Mouse (Mus musculus) embryonic facial prominence, embryonic 14.5 days (tissue): ENCODE results near the gene Slc10a7. TPM values are rescaled to one million over a fixed set of nuclear protein-coding genes. Genes with fewer than 3 reads are reported as not detected.
A peak's percentile ranks its signal among the peaks of the same experiment; 100 is the strongest.

Experiments used
- ATAC-seq: fragments of 200-750 bp; cut with Nextera tagmentation; 2 replicates; pipeline ENCODE4 v1.8.0; 2017; ENCODE audit warnings: low read depth, moderate number of reproducible peaks, moderate TSS enrichment
- DNase-seq: peaks from one replicate; pipeline ENCODE4 v3.0.0-alpha.2; 2015; ENCODE audit warnings: low spot score
- H3K27ac ChIP-seq: fragments of 300-500 bp; sonication (generic); replicated peaks from 2 replicates; pipeline ENCODE4 v1.5.1; 2014; ENCODE audit warnings: low read depth, mild to moderate bottlenecking, low read length, moderate library complexity
- H3K27me3 ChIP-seq: fragments of 300-500 bp; sonication (generic); replicated peaks from 2 replicates; pipeline ENCODE4 v1.6.1; 2014; ENCODE audit warnings: low read length; ENCODE audit not compliant: control insufficient read depth, insufficient read depth
- H3K36me3 ChIP-seq: fragments of 300-500 bp; sonication (generic); 2 replicates; pipeline ENCODE4 v1.6.1; 2014; ENCODE audit warnings: low read length, mixed read lengths; ENCODE audit not compliant: control insufficient read depth, insufficient read depth
- H3K4me1 ChIP-seq: fragments of 300-500 bp; sonication (generic); 2 replicates; pipeline ENCODE4 v1.6.1; 2014; ENCODE audit warnings: antibody characterized with exemption, low read length; ENCODE audit not compliant: control insufficient read depth, insufficient read depth
- H3K4me2 ChIP-seq: fragments of 300-500 bp; sonication (generic); 2 replicates; pipeline ENCODE4 v1.6.1; 2014; ENCODE audit warnings: low read depth, mild to moderate bottlenecking, low read length, moderate library complexity, mixed read lengths
- H3K4me3 ChIP-seq: fragments of 300-500 bp; sonication (generic); 2 replicates; pipeline ENCODE4 v1.5.1; 2014; ENCODE audit warnings: low read depth, mild to moderate bottlenecking, low read length
- H3K9ac ChIP-seq: fragments of 300-500 bp; sonication (generic); 2 replicates; pipeline ENCODE4 v1.6.1; 2014; ENCODE audit warnings: low read depth, mild to moderate bottlenecking, low read length, moderate library complexity, mixed read lengths
- H3K9me3 ChIP-seq: fragments of 300-500 bp; sonication (generic); 2 replicates; pipeline ENCODE4 v1.6.1; 2016; ENCODE audit warnings: low read length; ENCODE audit not compliant: control insufficient read depth
- WGBS: fragments of 180-500 bp; shearing (Covaris S2); extraction: QIAGEN DNeasy Blood & Tissue Kit; methylation state at CpG from one replicate; pipeline ENCODE4 v1.1.7; 2014; 5-methylcytosine and 5-hydroxymethylcytosine counted together
- polyA plus RNA-seq: library from polyadenylated mRNA; unstranded; fragments of >200 nt; fragmentation: Nextera tagmentation; extraction: Ambion mirVana; gene quantifications from 2 replicates; pipeline ENCODE4 v1.2.1, GENCODE M21; 2014

Slc10a7 gene
- polyA plus RNA-seq, 1 experiment from 2014 or later, result 13.6 TPM

GRCm38 (mm10) chr8:78670241-78670640 lies 161.1 kb downstream of the Slc10a7 start:
- no peak for DNase-seq
- WGBS, result 91% methylated on average over 7 of the region's 7 CpGs
- Histone ChIP-seq H3K4me2 (no peak overlapping the region), H3K36me3 (0 out of 2 replicates have a peak, but pooled peaks cover 7% of the 10 kb centered on the region), H3K4me1 (no peaks in the 10 kb centered on the region), H3K27me3 (no peaks in the 10 kb centered on the region), H3K9ac (no peak overlapping the region), H3K4me3 (no peak overlapping the region), H3K27ac (no peak overlapping the region), H3K9me3 (no peaks in the 10 kb centered on the region)
- no peak for ATAC-seq

- 41% methylated on average over 10 of the region's 10 CpGs for WGBS
Measured at GRCm38 (mm10) chr8:78678541-78679219, 169.5 kb downstream of the Slc10a7 start.

GRCm38 (mm10) chr8:78690795-78691194 lies 181.6 kb downstream of the Slc10a7 start:
- Histone ChIP-seq H3K27me3 (no peaks in the 10 kb centered on the region), H3K4me1 (no peaks in the 10 kb centered on the region), H3K36me3 (peaks cover 2% of the 10 kb centered on the region; the same call in 1 of the 2 replicates), H3K4me3 (no peak overlapping the region), H3K9me3 (no peaks in the 10 kb centered on the region), H3K27ac (no peak overlapping the region), H3K9ac (no peak overlapping the region), H3K4me2 (no peak overlapping the region)
- DNase-seq, result peak; percentile 34
- ATAC-seq, result peak; percentile 70; the same call in 1 of the 2 replicates
- WGBS, result 60% methylated on average over 10 of the region's 10 CpGs

More at GRCm38 (mm10) chr8:78678541-78679219, 169.5 kb downstream of the Slc10a7 start:
- Histone ChIP-seq H3K36me3 (peaks cover 11% of the 10 kb centered on the region; the same call in 1 of the 2 replicates), H3K9ac (no peak overlapping the region), H3K4me3 (no peak overlapping the region), H3K27ac (peak overlapping the region; percentile 35), H3K9me3 (peaks cover 16% of the 10 kb centered on the region), H3K4me2 (no peak overlapping the region), H3K4me1 (peaks cover 10% of the 10 kb centered on the region), H3K27me3 (no peaks in the 10 kb centered on the region)
- DNase-seq, result peak; percentile 84
- peak; percentile 67; the same call in 1 of the 2 replicates for ATAC-seq

GRCm38 (mm10) chr8:78698331-78698741 lies 189.2 kb downstream of the Slc10a7 start:
- Histone ChIP-seq H3K4me3 (no peak overlapping the region), H3K36me3 (peaks cover 23% of the 10 kb centered on the region), H3K4me2 (no peak overlapping the region), H3K9me3 (no peaks in the 10 kb centered on the region; the same call in 1 of the 2 replicates), H3K4me1 (no peaks in the 10 kb centered on the region), H3K27ac (no peak overlapping the region), H3K27me3 (no peaks in the 10 kb centered on the region), H3K9ac (no peak overlapping the region)
- ATAC-seq, result no peak
- 91% methylated on average over 14 of the region's 14 CpGs for WGBS
- DNase-seq, result no peak

- Histone ChIP-seq H3K27me3 (no peaks in the 10 kb centered on the region), H3K27ac (no peak overlapping the region), H3K9ac (no peak overlapping the region), H3K4me2 (no peak overlapping the region), H3K36me3 (peaks cover 25% of the 10 kb centered on the region), H3K4me1 (no peaks in the 10 kb centered on the region), H3K4me3 (no peak overlapping the region), H3K9me3 (no peaks in the 10 kb centered on the region; the same call in 1 of the 2 replicates)
- WGBS, result 68% methylated on average over 11 of the region's 11 CpGs
- no peak for DNase-seq
- no peak for ATAC-seq
Measured at GRCm38 (mm10) chr8:78703068-78703820, 194.1 kb downstream of the Slc10a7 start.

GRCm38 (mm10) chr8:78705980-78706379 lies 196.8 kb downstream of the Slc10a7 start:
- WGBS, result 61% methylated on average over 9 of the region's 9 CpGs
- ATAC-seq, result no peak
- no peak for DNase-seq

GRCm38 (mm10) chr8:78709948-78710644 lies 200.9 kb downstream of the Slc10a7 start:
- WGBS, result 68% methylated on average over 11 of the region's 11 CpGs
- Histone ChIP-seq H3K9me3 (no peaks in the 10 kb centered on the region), H3K27me3 (no peaks in the 10 kb centered on the region), H3K4me1 (no peaks in the 10 kb centered on the region), H3K4me2 (no peak overlapping the region), H3K4me3 (no peak overlapping the region), H3K36me3 (0 out of 2 replicates have a peak, but pooled peaks cover 4% of the 10 kb centered on the region), H3K9ac (no peak overlapping the region), H3K27ac (no peak overlapping the region)
- DNase-seq (no peak), ATAC-seq (no peak)

More at GRCm38 (mm10) chr8:78705980-78706379, 196.8 kb downstream of the Slc10a7 start:
- Histone ChIP-seq H3K36me3 (peaks cover 18% of the 10 kb centered on the region; the same call in 1 of the 2 replicates), H3K4me3 (no peak overlapping the region), H3K27ac (no peak overlapping the region), H3K4me1 (no peaks in the 10 kb centered on the region), H3K27me3 (no peaks in the 10 kb centered on the region), H3K9me3 (no peaks in the 10 kb centered on the region; the same call in 1 of the 2 replicates), H3K4me2 (no peak overlapping the region), H3K9ac (no peak overlapping the region)

GRCm38 (mm10) chr8:78710961-78711360 lies 201.8 kb downstream of the Slc10a7 start:
- WGBS, result 91% methylated on average over 10 of the region's 10 CpGs
- Histone ChIP-seq H3K27ac (no peak overlapping the region), H3K4me2 (no peak overlapping the region), H3K27me3 (no peaks in the 10 kb centered on the region), H3K36me3 (0 out of 2 replicates have a peak, but pooled peaks cover 4% of the 10 kb centered on the region), H3K4me1 (no peaks in the 10 kb centered on the region), H3K4me3 (no peak overlapping the region), H3K9me3 (no peaks in the 10 kb centered on the region), H3K9ac (no peak overlapping the region)
- DNase-seq, result no peak
- ATAC-seq, result no peak
